Mouse (Mus musculus): ENCODE measurements around the gene Pias4. TPM values are rescaled to one million over a fixed set of nuclear protein-coding genes. Genes with fewer than 3 reads are reported as not detected.

Pias4 gene
- total and polyA plus RNA-seq, 3 experiments: 21.0 to 40.4 TPM; not detected in 1

DNA sequence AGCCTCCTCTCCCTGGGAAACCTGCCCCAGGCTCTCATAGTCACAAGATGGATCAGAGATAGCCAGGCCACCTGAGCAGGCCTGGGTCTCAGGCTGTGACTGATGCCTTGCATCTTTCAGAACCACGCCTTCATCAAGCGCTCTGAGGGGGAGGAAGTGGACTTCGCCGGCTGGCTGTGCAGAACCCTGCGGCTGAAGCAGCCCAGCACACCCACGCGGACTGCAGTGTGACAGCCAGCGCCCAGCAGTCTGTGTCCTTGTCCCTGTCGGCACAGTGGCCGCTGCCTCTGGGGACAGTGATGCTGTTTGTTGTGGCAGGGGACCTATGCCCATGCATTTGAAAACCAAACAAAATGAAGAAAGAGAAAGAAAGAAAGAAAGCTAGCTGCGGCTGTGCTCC lies 44.2 kb downstream of the Pias4 start:
- H3K4me3 ChIP-seq (ENCODE audit: control insufficient read depth in 1 of 2, insufficient read depth in 1 of 2, low read depth in 2 of 2, low read length in 2 of 2): no peak overlapping the region
- no peak for DNase-seq (ENCODE audit: low read depth, low spot score)
- H3K9me3 ChIP-seq (replicated peaks; ENCODE audit: insufficient read depth, low read length): no peaks in the 10 kb centered on the region
- H3K27ac ChIP-seq (ENCODE audit: control insufficient read depth, low read depth, low read length): no peak overlapping the region
- no peaks in the 10 kb centered on the region for H3K4me1 ChIP-seq (ENCODE audit: control insufficient read depth in 1 of 2, insufficient read depth in 2 of 2, low read length in 2 of 2)
- TF ChIP-seq TCF12 (IDR thresholded peaks at IDR 0.05; ENCODE audit: low read depth, low read length): no peak
- TF ChIP-seq JUND (IDR thresholded peaks at IDR 0.05; ENCODE audit: low read depth, low read length): no peak
- no peak for TF ChIP-seq CHD1 (IDR thresholded peaks at IDR 0.05; ENCODE audit: low read depth, low read length)
- TF ChIP-seq MAZ (IDR thresholded peaks at IDR 0.05; ENCODE audit: low read depth, low read length): no peak
- no peak for TF ChIP-seq BHLHE40 (IDR thresholded peaks at IDR 0.05; ENCODE audit: borderline replicate concordance, low read depth, low read length)
- TF ChIP-seq ZC3H11A (IDR thresholded peaks at IDR 0.05; ENCODE audit: low read depth, low read length): no peak
- no peak for TF ChIP-seq CTCF (IDR thresholded peaks at IDR 0.05 in 2 of 3, conservative IDR thresholded peaks at IDR 0.05 in 1 of 3; ENCODE audit: control insufficient read depth in 1 of 3, insufficient read depth in 1 of 3, low read depth in 2 of 3, low read length in 3 of 3, poor library complexity in 1 of 3, severe bottlenecking in 1 of 3)
- H3K36me3 ChIP-seq (ENCODE audit: control insufficient read depth in 1 of 2, insufficient read depth in 2 of 2, low read length in 2 of 2): no peaks in the 10 kb centered on the region; a peak in 1 of 4 replicates
- H3K79me2 ChIP-seq (ENCODE audit: control insufficient read depth, insufficient read depth, low read length, poor library complexity): no peaks in the 10 kb centered on the region
- H3K9ac ChIP-seq (ENCODE audit: control insufficient read depth, low read depth, low read length, poor library complexity, severe bottlenecking): no peak overlapping the region
- no peaks in the 10 kb centered on the region for H3K27me3 ChIP-seq (ENCODE audit: control insufficient read depth in 1 of 2, insufficient read depth in 2 of 2, low read length in 2 of 2)

DNA sequence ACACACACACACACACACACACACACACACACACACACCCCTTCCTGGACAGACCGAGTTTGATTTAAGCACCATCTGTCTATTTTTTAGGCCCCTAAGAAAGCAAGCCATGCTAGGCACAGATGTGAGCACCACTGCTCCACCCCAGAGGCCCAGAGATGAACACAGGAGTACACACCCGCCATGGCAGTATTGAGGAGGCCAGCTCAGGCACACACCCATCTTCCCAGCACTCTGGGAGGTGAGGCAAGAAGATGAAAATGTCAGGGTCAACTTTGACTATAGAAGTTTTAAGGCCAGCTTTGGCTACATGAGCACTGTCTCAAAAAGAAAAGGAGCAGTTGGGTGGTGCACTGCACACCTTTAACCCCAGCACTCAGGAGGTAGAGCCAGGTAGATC lies 44.8 kb downstream of the Pias4 start:
- no peak overlapping the region for H3K9ac ChIP-seq (ENCODE audit: control insufficient read depth, low read depth, low read length, poor library complexity, severe bottlenecking)
- H3K27me3 ChIP-seq (ENCODE audit: control insufficient read depth in 1 of 2, insufficient read depth in 2 of 2, low read length in 2 of 2): no peaks in the 10 kb centered on the region
- H3K79me2 ChIP-seq (ENCODE audit: control insufficient read depth, insufficient read depth, low read length, poor library complexity): no peaks in the 10 kb centered on the region
- no peak overlapping the region for H3K4me3 ChIP-seq (ENCODE audit: control insufficient read depth in 1 of 2, insufficient read depth in 1 of 2, low read depth in 2 of 2, low read length in 2 of 2)
- no peak for DNase-seq (ENCODE audit: low read depth, low spot score)
- H3K36me3 ChIP-seq (ENCODE audit: control insufficient read depth in 1 of 2, insufficient read depth in 2 of 2, low read length in 2 of 2): no peaks in the 10 kb centered on the region; a peak in 1 of 4 replicates
- H3K9me3 ChIP-seq (replicated peaks; ENCODE audit: insufficient read depth, low read length): no peaks in the 10 kb centered on the region
- H3K27ac ChIP-seq (ENCODE audit: control insufficient read depth, low read depth, low read length): no peak overlapping the region
- H3K4me1 ChIP-seq (ENCODE audit: control insufficient read depth in 1 of 2, insufficient read depth in 2 of 2, low read length in 2 of 2): no peaks in the 10 kb centered on the region
- TF ChIP-seq UBTF (IDR thresholded peaks at IDR 0.05; ENCODE audit: borderline replicate concordance, insufficient read depth, low read depth, low read length): no peak
- TF ChIP-seq POLR2A (IDR thresholded peaks at IDR 0.05; ENCODE audit: control insufficient read depth in 1 of 2, insufficient read depth in 1 of 2, low read depth in 1 of 2, low read length in 2 of 2, poor library complexity in 1 of 2): no peak
- no peak for TF ChIP-seq SIN3A (IDR thresholded peaks at IDR 0.05; ENCODE audit: low read length)
- no peak for TF ChIP-seq NRF1 (IDR thresholded peaks at IDR 0.05; ENCODE audit: insufficient read depth, low read depth, low read length, poor library complexity, severe bottlenecking)
- TF ChIP-seq CTCF (IDR thresholded peaks at IDR 0.05 in 2 of 3, conservative IDR thresholded peaks at IDR 0.05 in 1 of 3; ENCODE audit: control insufficient read depth in 1 of 3, insufficient read depth in 1 of 3, low read depth in 2 of 3, low read length in 3 of 3, poor library complexity in 1 of 3, severe bottlenecking in 1 of 3): no peak
- no peak for TF ChIP-seq MYB (IDR thresholded peaks at IDR 0.05; ENCODE audit: low read depth, low read length)
- TF ChIP-seq RAD21 (IDR thresholded peaks at IDR 0.05; ENCODE audit: low read depth, low read length): no peak
- no peak for TF ChIP-seq MAX (IDR thresholded peaks at IDR 0.05; ENCODE audit: low read length)
- TF ChIP-seq MYC (IDR thresholded peaks at IDR 0.05; ENCODE audit: low read depth, low read length): no peak
- TF ChIP-seq HCFC1 (IDR thresholded peaks at IDR 0.05; ENCODE audit: low read depth, low read length): no peak
- no peak for TF ChIP-seq ZNF384 (IDR thresholded peaks at IDR 0.05; ENCODE audit: low read depth, low read length)
- TF ChIP-seq MAZ (IDR thresholded peaks at IDR 0.05; ENCODE audit: low read depth, low read length): no peak
- no peak for TF ChIP-seq ZC3H11A (IDR thresholded peaks at IDR 0.05; ENCODE audit: low read depth, low read length)
- no peak for TF ChIP-seq TCF12 (IDR thresholded peaks at IDR 0.05; ENCODE audit: low read depth, low read length)
- no peak for TF ChIP-seq MEF2A (IDR thresholded peaks at IDR 0.05; ENCODE audit: extremely low read depth, insufficient replicate concordance, low read depth, low read length, poor library complexity, severe bottlenecking)
- no peak for TF ChIP-seq POLR2AphosphoS2 (IDR thresholded peaks at IDR 0.05; ENCODE audit: low read length)
- TF ChIP-seq TBP (IDR thresholded peaks at IDR 0.05; ENCODE audit: low read depth, low read length): no peak
- no peak for TF ChIP-seq POLR2AphosphoS5 (IDR thresholded peaks at IDR 0.05; ENCODE audit: borderline replicate concordance, low read depth, low read length)
- TF ChIP-seq ELF1 (IDR thresholded peaks at IDR 0.05; ENCODE audit: low read depth, low read length): no peak

Measured in MEL (cell line).